12 mouse cellular contexts compared by ENCODE assay signal in genomic region chr10:80760596-80761524, GRCm38 (mm10). TPM values are rescaled to one million over a fixed set of nuclear protein-coding genes. Genes with fewer than 3 reads are reported as not detected.
A peak's percentile ranks its signal among the peaks of the same experiment; 100 is the strongest.
DNase-seq lines count a peak whose midpoint lies in the region; ATAC-seq lines count a peak whose summit lies in the region.
"Had no signal": no experiment of that assay in that cellular context is flagged by ENCODE, and none has a peak within 500 bp of the region (broad histone marks: within the 10 kb centered on the region; RNA-seq: fewer than 3 reads in every experiment).

No protein-coding gene starts in this region.

- H3K27me3 ChIP-seq in heart, embryonic 10.5 days (ENCODE audit: insufficient read depth, poor library complexity, severe bottlenecking), result no peaks in the 10 kb centered on the region
- no peaks in the 10 kb centered on the region for H3K27me3 ChIP-seq in limb, embryonic 15.5 days
- H3K27me3 ChIP-seq in limb, embryonic 10.5 days (ENCODE audit: low read depth, poor library complexity, severe bottlenecking), result no peaks in the 10 kb centered on the region
- no peaks in the 10 kb centered on the region for H3K27me3 ChIP-seq in intestine, embryonic 16.5 days (replicated peaks; ENCODE audit: control insufficient read depth, insufficient read depth, low read length)
- H3K27me3 ChIP-seq: lung, embryonic 15.5 days had no signal

- peak overlapping the region; percentile 26; the same call in 1 of the 2 replicates for H3K9ac ChIP-seq in limb, embryonic 15.5 days
- H3K9ac ChIP-seq in intestine, embryonic 16.5 days (ENCODE audit: low read depth, low read length), result no peak overlapping the region
- H3K9ac ChIP-seq: lung, embryonic 15.5 days had no signal

- peaks cover 89% of the 10 kb centered on the region for H3K4me1 ChIP-seq in heart, embryonic 10.5 days
- H3K4me1 ChIP-seq in limb, embryonic 15.5 days, result peaks cover 48% of the 10 kb centered on the region
- H3K4me1 ChIP-seq in limb, embryonic 10.5 days, result peaks cover 37% of the 10 kb centered on the region
- peaks cover 57% of the 10 kb centered on the region for H3K4me1 ChIP-seq in intestine, embryonic 16.5 days (ENCODE audit: control insufficient read depth, insufficient read depth, low read length)

- H3K4me3 ChIP-seq in heart, embryonic 10.5 days, result no peak overlapping the region; the same call in 1 of the 2 replicates
- no peak overlapping the region for H3K4me3 ChIP-seq in limb, embryonic 15.5 days
- H3K4me3 ChIP-seq in limb, embryonic 10.5 days, result no peak overlapping the region
- H3K4me3 ChIP-seq in intestine, embryonic 16.5 days (ENCODE audit: low read length), result no peak overlapping the region
- H3K4me3 ChIP-seq: hindbrain, embryonic 10.5 days; lung, embryonic 15.5 days; myocyte had no signal

- ATAC-seq in limb, embryonic 15.5 days (ENCODE audit: insufficient number of reproducible peaks, low FRiP score, low TSS enrichment, low read depth), result no peak
- peak; percentile 52 for ATAC-seq in intestine, embryonic 16.5 days

- WGBS in heart, embryonic 10.5 days, result 83% methylated on average over 4 of the region's 4 CpGs
- WGBS in limb, embryonic 15.5 days, result 87% methylated on average over 4 of the region's 4 CpGs
- 83% methylated on average over 4 of the region's 4 CpGs for WGBS in limb, embryonic 10.5 days
- WGBS in intestine, embryonic 16.5 days, result 65% methylated on average over 4 of the region's 4 CpGs

- H3K27ac ChIP-seq in heart, embryonic 10.5 days, result peak overlapping the region; percentile 24
- H3K27ac ChIP-seq in limb, embryonic 15.5 days, result no peak overlapping the region
- H3K27ac ChIP-seq in limb, embryonic 10.5 days, result no peak overlapping the region
- peak overlapping the region; percentile 57; the same call in 1 of the 2 replicates for H3K27ac ChIP-seq in intestine, embryonic 16.5 days (ENCODE audit: low read length)
- H3K27ac ChIP-seq: hindbrain, embryonic 10.5 days; lung, embryonic 15.5 days had no signal

- H3K36me3 ChIP-seq in heart, embryonic 10.5 days, result peaks cover 21% of the 10 kb centered on the region
- 0 out of 2 replicates have a peak, but pooled peaks cover 14% of the 10 kb centered on the region for H3K36me3 ChIP-seq in limb, embryonic 15.5 days
- peaks cover 34% of the 10 kb centered on the region for H3K36me3 ChIP-seq in limb, embryonic 10.5 days
- H3K36me3 ChIP-seq in intestine, embryonic 16.5 days (ENCODE audit: control insufficient read depth, insufficient read depth, low read length), result peaks cover 2% of the 10 kb centered on the region; the same call in 1 of the 2 replicates

- H3K9me3 ChIP-seq in heart, embryonic 10.5 days, result no peaks in the 10 kb centered on the region
- no peaks in the 10 kb centered on the region for H3K9me3 ChIP-seq in limb, embryonic 15.5 days
- H3K9me3 ChIP-seq in limb, embryonic 10.5 days (replicated peaks), result no peaks in the 10 kb centered on the region
- no peaks in the 10 kb centered on the region for H3K9me3 ChIP-seq in intestine, embryonic 16.5 days (ENCODE audit: control insufficient read depth, low read length)
- H3K9me3 ChIP-seq: hindbrain, embryonic 10.5 days; lung, embryonic 15.5 days had no signal

- DNase-seq in heart, embryonic 10.5 days (ENCODE audit: low spot score), result no peak
- DNase-seq in heart, postnatal 4 days, result no peak
- no peak for DNase-seq in limb, embryonic 10.5 days (ENCODE audit: low spot score)
- DNase-seq in kidney, postnatal 25 days, result peak; percentile 70 to 72
- DNase-seq in urinary bladder, adult 2 months (ENCODE audit: low spot score), result no peak
- no peak for DNase-seq in thymus, adult 18-20 months

- H3K4me2 ChIP-seq in limb, embryonic 15.5 days, result no peak overlapping the region
- no peak overlapping the region; the same call in 1 of the 2 replicates for H3K4me2 ChIP-seq in intestine, embryonic 16.5 days (ENCODE audit: low read depth, low read length)
- H3K4me2 ChIP-seq: lung, embryonic 15.5 days had no signal

RNA-seq across cellular contexts. Expression of gene Dot1l, which starts 5.9 kb away (rescaled TPM):
- polyA plus RNA-seq in heart, embryonic 10.5 days (2016; fragmentation: Nextera tagmentation; extraction: Ambion mirVana), result 25.6 and 26.1 TPM in 2 replicates
- total RNA-seq in heart, postnatal 4 days (2021), result 10 to 100 TPM; 75.6 to 76.8 TPM
- polyA plus RNA-seq in limb, embryonic 15.5 days (2015; fragmentation: Nextera tagmentation; extraction: Ambion mirVana), result 14.2 and 15.3 TPM in 2 replicates
- 26.4 and 28.3 TPM in 2 replicates for polyA plus RNA-seq in limb, embryonic 10.5 days (2016; fragmentation: Nextera tagmentation; extraction: Ambion mirVana)
- 9.5 and 9.7 TPM in 2 replicates for polyA plus RNA-seq in intestine, embryonic 16.5 days (2015; fragmentation: Nextera tagmentation; extraction: Ambion mirVana)
- 6.7 and 17.2 TPM in 2 replicates for polyA plus RNA-seq in urinary bladder, adult 2 months (2012; rRNA removed)

RNA-seq across cellular contexts. Expression of gene Ap3d1, which starts 18.8 kb away (rescaled TPM):
- 53.1 and 60.4 TPM in 2 replicates for polyA plus RNA-seq in heart, embryonic 10.5 days (2016; fragmentation: Nextera tagmentation; extraction: Ambion mirVana)
- 10 to 100 TPM; 47.8 to 53.8 TPM for total RNA-seq in heart, postnatal 4 days (2021)
- polyA plus RNA-seq in limb, embryonic 15.5 days (2015; fragmentation: Nextera tagmentation; extraction: Ambion mirVana), result 72.3 and 75.0 TPM in 2 replicates
- 54.6 and 60.6 TPM in 2 replicates for polyA plus RNA-seq in limb, embryonic 10.5 days (2016; fragmentation: Nextera tagmentation; extraction: Ambion mirVana)
- polyA plus RNA-seq in intestine, embryonic 16.5 days (2015; fragmentation: Nextera tagmentation; extraction: Ambion mirVana), result 57.9 and 58.4 TPM in 2 replicates
- 96.3 and 108 TPM in 2 replicates for polyA plus RNA-seq in urinary bladder, adult 2 months (2012; rRNA removed)

RNA-seq across cellular contexts. Expression of gene Sf3a2, which starts 37.1 kb away (rescaled TPM):
- 70.6 and 84.1 TPM in 2 replicates for polyA plus RNA-seq in heart, embryonic 10.5 days (2016; fragmentation: Nextera tagmentation; extraction: Ambion mirVana)
- total RNA-seq in heart, postnatal 4 days (2021), result 10 to 100 TPM; 46.0 to 51.7 TPM
- polyA plus RNA-seq in limb, embryonic 15.5 days (2015; fragmentation: Nextera tagmentation; extraction: Ambion mirVana), result 59.0 and 71.7 TPM in 2 replicates
- polyA plus RNA-seq in limb, embryonic 10.5 days (2016; fragmentation: Nextera tagmentation; extraction: Ambion mirVana), result 113 and 121 TPM in 2 replicates
- 62.3 and 63.0 TPM in 2 replicates for polyA plus RNA-seq in intestine, embryonic 16.5 days (2015; fragmentation: Nextera tagmentation; extraction: Ambion mirVana)
- 47.0 and 47.7 TPM in 2 replicates for polyA plus RNA-seq in urinary bladder, adult 2 months (2012; rRNA removed)

RNA-seq across cellular contexts. Expression of gene Plekhj1, which starts 37.6 kb away (rescaled TPM):
- polyA plus RNA-seq in heart, embryonic 10.5 days (2016; fragmentation: Nextera tagmentation; extraction: Ambion mirVana), result 116 and 151 TPM in 2 replicates
- total RNA-seq in heart, postnatal 4 days (2021), result 10 to 100 TPM; 36.2 to 37.1 TPM
- 119 and 124 TPM in 2 replicates for polyA plus RNA-seq in limb, embryonic 15.5 days (2015; fragmentation: Nextera tagmentation; extraction: Ambion mirVana)
- polyA plus RNA-seq in limb, embryonic 10.5 days (2016; fragmentation: Nextera tagmentation; extraction: Ambion mirVana), result 168 and 204 TPM in 2 replicates
- 120 and 135 TPM in 2 replicates for polyA plus RNA-seq in intestine, embryonic 16.5 days (2015; fragmentation: Nextera tagmentation; extraction: Ambion mirVana)
- polyA plus RNA-seq in urinary bladder, adult 2 months (2012; rRNA removed), result 60.6 and 79.2 TPM in 2 replicates

RNA-seq across cellular contexts. Expression of gene Amh, which starts 44.2 kb away (rescaled TPM):
- polyA plus RNA-seq in heart, embryonic 10.5 days (2016; fragmentation: Nextera tagmentation; extraction: Ambion mirVana), result not detected in 2 replicates
- total RNA-seq in heart, postnatal 4 days (2021), result 1 to 10 TPM in 1 of 2 experiments, under 1 TPM in 1; 0.61 to 1.0 TPM
- polyA plus RNA-seq in limb, embryonic 15.5 days (2015; fragmentation: Nextera tagmentation; extraction: Ambion mirVana), result not detected in 2 replicates
- 0.09 TPM in 1 of 2 replicates, not detected in the other for polyA plus RNA-seq in limb, embryonic 10.5 days (2016; fragmentation: Nextera tagmentation; extraction: Ambion mirVana)
- 0.07 and 0.10 TPM in 2 replicates for polyA plus RNA-seq in intestine, embryonic 16.5 days (2015; fragmentation: Nextera tagmentation; extraction: Ambion mirVana)
- polyA plus RNA-seq in urinary bladder, adult 2 months (2012; rRNA removed), result 0.40 and 0.62 TPM in 2 replicates
- polyA plus RNA-seq: limb, embryonic 11.5 days had no signal

Comparison
In these comparisons a context has a peak if more than half of its experiments do, and no peak if none do; other contexts are left out.
1. DNase-seq: peak in kidney, postnatal 25 days (2 of 2); none in heart, embryonic 10.5 days (single experiment), heart, postnatal 4 days (single experiment), limb, embryonic 10.5 days (single experiment), urinary bladder, adult 2 months (single experiment) and thymus, adult 18-20 months (0 of 2).
2. H3K27ac ChIP-seq: peak in heart, embryonic 10.5 days (single experiment) and intestine, embryonic 16.5 days (single experiment); none in limb, embryonic 15.5 days (single experiment) and limb, embryonic 10.5 days (single experiment).